Mouse (Mus musculus) C2C12 (cell line): ENCODE measurements around the gene Lmna. TPM values are rescaled to one million over a fixed set of nuclear protein-coding genes. Genes with fewer than 3 reads are reported as not detected.

Experiments used
- H3K27me3 ChIP-seq: one replicate; pipeline ENCODE4 v1.6.1; 2011; ENCODE audit not compliant: control insufficient read depth, insufficient read depth, insufficient read length
- H3K36me3 ChIP-seq: one replicate; pipeline ENCODE4 v1.6.1; 2011; ENCODE audit not compliant: control insufficient read depth, insufficient read depth
- H3K4me3 ChIP-seq: one replicate; pipeline ENCODE4 v1.5.1; 2011; ENCODE audit warnings: mild to moderate bottlenecking, control low read depth; ENCODE audit not compliant: poor library complexity, insufficient read depth, severe bottlenecking
- H3K79me2 ChIP-seq: one replicate; pipeline ENCODE4 v1.6.1; 2011; ENCODE audit not compliant: control insufficient read depth, insufficient read depth
- H3K79me3 ChIP-seq: one replicate; pipeline ENCODE4 v1.6.1; 2011; ENCODE audit warnings: low read depth, control low read depth
- H3ac ChIP-seq: one replicate; pipeline ENCODE3; 2011; ENCODE audit warnings: low read depth; ENCODE audit not compliant: control insufficient read depth, insufficient read length
- CEBPB ChIP-seq: IDR thresholded peaks from one replicate; pipeline ENCODE4 v1.6.1; 2011; ENCODE audit warnings: low read depth, mild to moderate bottlenecking, control low read depth, moderate library complexity
- CTCF ChIP-seq: IDR thresholded peaks from one replicate; pipeline ENCODE4 v1.5.1; 2011; ENCODE audit not compliant: control insufficient read depth, insufficient read depth, insufficient read length
- FOSL1 ChIP-seq: IDR thresholded peaks from one replicate; pipeline ENCODE4 v1.8.0; 2011; ENCODE audit warnings: mild to moderate bottlenecking, low read length; ENCODE audit not compliant: poor library complexity, insufficient read depth, severe bottlenecking
- MAX ChIP-seq: IDR thresholded peaks from one replicate; pipeline ENCODE4 v1.6.1; 2011; ENCODE audit warnings: mild to moderate bottlenecking, control low read depth
- MYOD1 ChIP-seq: IDR thresholded peaks from one replicate; pipeline ENCODE4 v1.6.1; 2011; ENCODE audit warnings: low read depth; ENCODE audit not compliant: control insufficient read depth, insufficient read length
- MYOG ChIP-seq: IDR thresholded peaks from one replicate; pipeline ENCODE4 v1.6.1; 2011; ENCODE audit not compliant: control insufficient read depth, insufficient read length; ENCODE audit errors: extremely low read depth
- USF1 ChIP-seq: IDR thresholded peaks from one replicate; pipeline ENCODE4 v1.6.1; 2011; ENCODE audit warnings: low read depth, mild to moderate bottlenecking, control low read depth, moderate library complexity
- polyA plus RNA-seq: library from polyadenylated mRNA; unstranded; fragments of >200 nt; fragmentation: generic; extraction: Trizol; gene quantifications from one replicate; pipeline ENCODE4 v1.2.1, GENCODE M21; 2012; ENCODE audit warnings: missing spikeins

Lmna gene
- polyA plus RNA-seq, 1 experiment, result 1,441 TPM

- Histone ChIP-seq H3K79me2 (peaks cover 44% of the 10 kb centered on the region), H3K27me3 (no peaks in the 10 kb centered on the region), H3ac (no peak overlapping the region), H3K79me3 (peaks cover 14% of the 10 kb centered on the region), H3K36me3 (peaks cover 79% of the 10 kb centered on the region), H3K4me3 (no peak overlapping the region)
- TF ChIP-seq FOSL1 (no peak), USF1 (no peak), CEBPB (no peak)
Measured at GRCm38 (mm10) chr3:88482336-88482735, 27.4 kb downstream of the Lmna start.

DNA sequence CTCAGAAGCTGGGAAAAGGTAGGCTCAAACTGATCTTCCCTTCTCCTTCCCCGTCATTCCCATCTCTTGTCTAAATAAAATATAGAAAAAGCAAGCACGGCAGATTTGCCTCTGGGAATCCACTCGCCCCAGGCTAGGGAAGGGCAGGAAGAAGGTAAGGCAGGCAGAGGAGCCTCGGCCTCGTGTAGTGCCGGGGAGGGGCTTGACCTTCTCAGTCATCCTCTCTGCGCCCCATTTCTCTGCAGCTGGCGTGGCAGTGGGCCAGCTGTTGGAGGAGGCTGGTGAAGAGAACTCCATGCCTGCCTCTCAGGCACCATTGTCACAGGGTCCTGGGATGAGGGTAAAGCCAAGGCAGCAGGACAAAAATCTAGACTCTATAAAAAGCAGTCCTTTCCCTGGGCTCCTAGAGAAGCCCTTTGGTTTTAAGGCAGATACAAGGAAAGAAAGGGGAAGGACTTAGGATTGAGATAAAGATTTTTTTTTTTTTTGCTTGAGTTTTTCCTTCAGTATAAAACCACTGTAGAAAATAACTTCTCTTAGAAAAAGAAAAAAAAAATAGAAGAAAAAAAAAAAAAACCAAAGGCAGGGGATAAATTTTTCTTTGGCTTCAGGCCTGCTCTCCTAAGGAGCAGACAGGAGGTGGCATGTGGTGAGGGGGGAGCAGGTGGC lies 28.2 kb downstream of the Lmna start:
- H3K36me3 ChIP-seq, result peaks cover 71% of the 10 kb centered on the region
- H3K4me3 ChIP-seq, result no peak overlapping the region
- TF ChIP-seq CEBPB (no peak), MYOG (no peak), CTCF (no peak), USF1 (no peak), FOSL1 (no peak), MYOD1 (no peak), MAX (no peak)
- no peak overlapping the region for H3ac ChIP-seq
- H3K79me2 ChIP-seq, result peaks cover 35% of the 10 kb centered on the region
- H3K79me3 ChIP-seq, result peaks cover 6% of the 10 kb centered on the region
- no peaks in the 10 kb centered on the region for H3K27me3 ChIP-seq

GRCm38 (mm10) chr3:88480679-88481078 lies 29.1 kb downstream of the Lmna start:
- Histone ChIP-seq H3K4me3 (no peak overlapping the region), H3K79me3 (peaks cover 1% of the 10 kb centered on the region), H3ac (no peak overlapping the region), H3K27me3 (no peaks in the 10 kb centered on the region), H3K36me3 (peaks cover 62% of the 10 kb centered on the region), H3K79me2 (peaks cover 27% of the 10 kb centered on the region)
- TF ChIP-seq MAX, result no peak
- TF ChIP-seq USF1, result no peak
- no peak for TF ChIP-seq CEBPB
- TF ChIP-seq FOSL1, result no peak
- no peak for TF ChIP-seq MYOG
- TF ChIP-seq CTCF, result no peak
- TF ChIP-seq MYOD1, result no peak

- no peak overlapping the region for H3K4me3 ChIP-seq
- H3K36me3 ChIP-seq, result peaks cover 54% of the 10 kb centered on the region
- H3K27me3 ChIP-seq, result no peaks in the 10 kb centered on the region
- H3K79me3 ChIP-seq, result no peaks in the 10 kb centered on the region
- TF ChIP-seq MAX, result no peak
- no peak for TF ChIP-seq MYOG
- TF ChIP-seq CTCF, result no peak
- TF ChIP-seq CEBPB, result no peak
- no peak for TF ChIP-seq FOSL1
- TF ChIP-seq MYOD1, result no peak
- no peak for TF ChIP-seq USF1
- no peak overlapping the region for H3ac ChIP-seq
- H3K79me2 ChIP-seq, result peaks cover 19% of the 10 kb centered on the region
Measured at GRCm38 (mm10) chr3:88479828-88480227, 29.9 kb downstream of the Lmna start.

DNA sequence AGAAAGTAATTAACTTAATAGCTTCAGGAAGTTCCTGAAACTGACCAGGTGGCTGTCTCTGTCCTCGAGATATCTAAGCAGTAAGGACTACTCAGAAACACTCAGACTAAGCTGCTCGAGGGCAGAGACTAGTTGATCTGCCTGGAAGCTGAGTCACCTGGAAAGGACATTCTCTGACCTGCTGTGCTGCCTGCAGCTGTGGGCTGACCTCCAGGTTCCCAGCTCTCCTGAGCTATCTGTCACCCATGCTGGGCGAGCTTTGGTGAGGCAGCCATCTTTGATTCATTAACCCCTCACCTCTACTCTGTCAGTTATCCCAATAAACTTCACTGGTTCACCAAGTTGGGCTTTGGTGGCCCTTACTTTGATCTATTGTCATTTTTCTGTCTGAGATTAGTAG lies 30.6 kb downstream of the Lmna start:
- Histone ChIP-seq H3ac (no peak overlapping the region), H3K79me3 (no peaks in the 10 kb centered on the region), H3K36me3 (peaks cover 47% of the 10 kb centered on the region), H3K27me3 (no peaks in the 10 kb centered on the region), H3K4me3 (no peak overlapping the region), H3K79me2 (peaks cover 12% of the 10 kb centered on the region)
- TF ChIP-seq MYOG (no peak), MYOD1 (no peak), CEBPB (no peak), CTCF (no peak), MAX (no peak), FOSL1 (no peak), USF1 (no peak)

DNA sequence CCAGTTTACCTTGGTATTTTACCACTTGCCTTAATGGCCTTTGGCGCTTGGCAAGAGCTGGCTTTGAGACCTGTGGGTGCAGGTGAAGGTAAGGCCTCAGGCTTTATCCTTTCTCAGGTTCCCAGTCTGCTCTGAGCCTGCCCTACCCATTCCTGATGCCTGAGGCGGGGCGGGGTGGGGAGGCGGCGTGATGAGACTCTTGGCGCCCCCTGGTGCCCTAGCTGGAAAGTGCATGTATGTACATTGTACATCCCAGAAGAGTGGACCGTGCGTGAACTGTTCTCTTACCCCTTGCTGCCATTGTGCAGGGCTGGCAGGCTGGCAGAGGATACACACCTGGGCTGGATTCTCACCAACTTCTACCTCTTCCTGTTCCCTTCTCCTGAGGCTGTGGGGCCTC lies 32.0 kb downstream of the Lmna start:
- Histone ChIP-seq H3K36me3 (peaks cover 33% of the 10 kb centered on the region), H3K79me3 (no peaks in the 10 kb centered on the region), H3K4me3 (no peak overlapping the region), H3K79me2 (peaks cover under 1% of the 10 kb centered on the region), H3K27me3 (no peaks in the 10 kb centered on the region), H3ac (no peak overlapping the region)
- TF ChIP-seq USF1 (no peak), MYOG (no peak), MAX (peak; percentile 28), CTCF (peak; percentile 78)
